Mouse (Mus musculus) T-cell, adult 66 days (primary cell): ENCODE measurements around the gene Tmem199. TPM values are rescaled to one million over a fixed set of nuclear protein-coding genes. Genes with fewer than 3 reads are reported as not detected.

Experiments
- total RNA-seq, 2 experiments: library from RNA; stranded (reverse); gene quantifications; 3 replicates in 1 of 2; 4 replicates in 1 of 2; pipeline ENCODE4 v1.2.4; 2023

Tmem199 gene
- total RNA-seq: 10 to 100 TPM; 21.8 to 25.1 TPM

DNA sequence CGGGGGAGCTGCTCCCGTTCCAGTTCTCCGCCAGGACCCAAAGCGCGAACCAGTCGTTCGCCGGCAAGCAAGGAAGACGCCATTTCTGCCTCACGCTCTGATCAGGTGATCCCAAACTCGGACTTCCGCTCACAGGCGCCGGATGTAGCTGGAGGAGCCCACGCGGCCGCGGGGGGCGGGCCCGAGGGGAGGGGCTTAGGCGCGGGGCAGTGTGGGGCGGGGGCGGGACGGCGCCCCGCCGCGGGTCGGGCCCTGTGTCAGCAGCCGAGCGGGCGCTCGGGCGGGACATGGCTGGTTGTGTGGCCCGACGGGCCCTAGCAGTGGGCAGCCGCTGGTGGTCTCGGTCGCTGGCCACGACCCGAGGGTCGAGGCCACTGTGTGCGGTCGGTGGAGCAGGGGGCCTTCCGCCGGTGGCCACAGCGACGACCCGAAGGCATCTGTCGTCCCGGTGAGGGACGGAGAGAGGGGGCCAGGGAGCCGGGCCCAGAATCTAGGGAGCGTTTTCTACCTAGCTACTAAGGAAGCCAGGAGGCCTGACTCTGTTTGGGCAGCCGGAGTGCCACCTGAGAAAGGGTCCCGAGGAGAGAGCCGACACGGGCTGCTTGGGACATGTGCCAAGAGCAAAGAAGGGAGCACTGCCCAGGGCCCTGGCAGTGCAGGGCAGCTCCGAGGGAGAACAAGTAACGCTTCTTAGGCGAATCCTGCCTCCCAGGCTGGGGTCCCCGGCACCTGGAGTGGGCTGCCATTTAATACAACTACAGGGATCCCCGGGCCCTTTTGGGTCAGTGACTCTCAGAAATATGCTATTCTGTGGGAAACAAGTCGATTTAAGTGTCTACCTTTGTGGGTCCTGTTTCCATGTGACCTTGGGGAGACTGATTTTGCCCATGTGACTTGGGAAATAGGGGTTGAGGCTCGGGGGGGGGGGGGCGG lies at the start of gene Tmem199, which contains the start of gene Poldip2:
Tmem199 (minus strand) TSS at position 148 of the 933 bp plus-strand sequence.
Poldip2 (plus strand) TSS at position 169 of the 933 bp plus-strand sequence.

DNA sequence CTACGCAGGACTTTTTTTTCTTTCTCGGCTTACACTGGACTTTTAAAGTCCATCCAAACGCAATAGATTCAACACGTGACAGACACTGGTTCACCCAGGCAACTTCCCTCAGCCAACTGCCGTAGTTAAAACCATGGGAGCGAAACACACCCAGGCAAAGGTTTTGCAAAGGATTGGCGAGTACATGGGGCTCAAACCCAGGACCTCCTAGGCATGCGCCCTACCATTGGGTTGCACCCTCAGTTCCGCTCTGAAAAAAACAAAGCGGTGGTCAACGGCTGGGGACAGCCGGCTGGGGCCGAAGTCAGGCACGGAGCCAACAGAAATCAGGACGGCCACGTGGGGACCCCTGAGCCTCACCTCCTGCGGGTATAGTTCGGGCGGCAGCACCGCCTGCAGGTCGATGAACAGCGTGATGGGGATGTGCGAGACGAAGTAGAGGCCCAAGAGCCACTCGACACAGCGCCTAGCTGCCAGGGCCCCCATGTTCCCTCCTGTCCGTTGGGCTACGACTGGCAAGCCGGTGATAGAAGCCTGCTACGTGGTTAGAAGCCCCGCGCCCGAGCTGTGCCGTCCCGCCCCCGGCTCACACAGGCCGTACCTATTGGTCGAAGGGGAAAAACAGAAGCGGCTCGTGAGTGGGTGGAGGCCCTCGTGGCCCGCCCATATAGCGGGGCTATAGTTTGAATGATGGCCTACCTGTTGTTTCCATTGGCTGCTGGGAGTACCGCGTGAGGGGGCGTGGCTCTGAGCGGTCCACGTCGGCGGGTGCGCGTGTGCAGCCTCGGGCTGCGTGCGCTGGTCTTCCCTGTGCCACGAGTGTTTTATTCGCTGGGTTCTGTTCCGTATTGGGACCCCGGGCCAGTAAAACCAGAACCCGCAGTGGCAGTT lies 38.4 kb upstream of the Tmem199 start, which contains the start of gene Tmem97:
Tmem97 (minus strand) TSS at position 610 of the 891 bp plus-strand sequence.

DNA sequence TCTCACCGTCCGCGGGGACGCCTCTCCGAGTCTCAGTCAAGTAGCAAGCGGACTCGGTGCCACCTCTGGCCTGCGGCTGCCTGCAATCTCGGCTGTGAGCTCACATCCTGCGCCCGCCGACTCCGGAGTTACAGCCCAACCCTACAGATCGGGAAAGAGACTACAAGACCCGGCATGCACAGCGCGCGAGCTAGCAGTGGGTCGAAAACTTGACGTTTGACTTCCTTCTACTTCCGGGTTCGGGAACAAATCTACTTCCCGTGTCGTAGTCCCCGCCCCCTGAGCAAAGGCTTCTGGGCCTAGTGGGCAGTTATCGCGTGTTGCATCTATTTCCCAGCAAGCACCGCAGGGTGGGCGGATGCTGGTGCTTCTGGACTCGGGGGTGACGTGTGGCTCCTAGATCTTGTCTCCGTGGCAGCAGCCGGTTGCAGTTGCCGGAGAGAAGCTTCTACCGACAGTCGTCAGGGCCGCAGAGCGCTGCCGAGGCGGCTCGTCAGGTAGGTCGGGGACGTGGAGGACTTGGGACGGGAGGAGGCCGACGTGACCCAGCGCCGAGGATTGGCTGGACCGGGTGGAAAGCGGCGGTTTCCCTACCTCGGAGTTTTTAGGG lies 24.2 kb upstream of the Tmem199 start, which contains the start of the genes Tnfaip1 and Ift20:
Tnfaip1 (minus strand) TSS at position 253 of the 610 bp plus-strand sequence.
Ift20 (plus strand) TSS at position 282 of the 610 bp plus-strand sequence.

DNA sequence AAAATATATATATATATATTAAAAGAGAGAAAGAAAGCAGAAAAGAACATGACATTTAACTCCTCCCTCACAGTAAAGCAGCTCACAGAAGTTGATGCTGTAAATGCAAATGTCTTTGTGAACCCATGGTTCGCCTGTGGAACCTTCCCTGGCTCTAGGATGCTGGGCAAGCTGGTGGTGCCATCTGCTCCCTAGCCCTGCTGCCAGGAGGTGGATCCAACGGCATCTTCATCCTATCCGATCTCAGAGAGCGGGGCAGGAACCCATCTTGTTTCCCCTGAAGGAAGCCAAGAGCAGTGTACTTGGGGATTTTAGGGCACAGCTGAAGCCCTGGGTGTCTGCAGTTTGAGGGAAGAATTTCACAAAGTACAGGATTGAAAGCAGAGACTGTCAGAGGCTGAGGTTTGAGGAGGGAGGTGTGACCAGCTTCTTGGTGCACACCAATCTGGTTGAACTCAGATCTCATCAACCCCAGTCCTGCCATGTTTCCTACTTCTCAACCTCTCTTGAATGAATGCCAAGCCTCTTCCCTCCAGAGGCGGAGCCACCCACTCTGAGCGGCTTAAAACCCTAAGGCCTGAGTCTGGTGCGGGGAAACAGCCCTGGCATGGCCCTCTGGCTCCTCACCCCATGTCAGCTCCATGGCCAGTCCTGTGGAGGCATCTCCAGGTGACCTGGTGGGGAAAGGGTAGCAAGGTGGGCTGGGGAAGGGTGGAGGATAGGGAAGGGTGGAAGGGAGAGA lies 8.9 kb downstream of the Tmem199 start, which contains the start of gene Sebox:
Sebox (plus strand) TSS at position 539 of the 742 bp plus-strand sequence.

DNA sequence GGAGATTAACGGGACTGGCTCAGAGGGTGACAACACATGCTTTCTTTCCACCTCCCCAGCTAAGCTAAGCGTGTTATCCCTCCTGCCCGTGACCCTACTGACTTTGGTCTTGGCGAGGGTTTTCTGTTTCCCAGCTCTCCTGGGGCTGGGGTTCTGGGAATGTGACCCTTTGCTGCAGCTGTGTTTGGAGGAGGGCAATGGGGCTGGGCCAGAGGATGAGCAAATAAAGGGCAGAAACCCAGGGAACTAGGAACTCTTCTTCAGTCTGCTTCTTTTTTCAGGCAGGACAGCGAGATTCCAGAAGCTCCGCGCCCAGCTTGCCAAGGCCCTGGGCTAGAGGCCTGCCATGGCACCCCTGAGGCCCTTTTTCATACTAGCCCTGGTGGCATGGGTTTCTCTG lies 13.0 kb downstream of the Tmem199 start, which contains the start of gene Vtn:
Vtn (plus strand) TSS at position 88 of the 400 bp plus-strand sequence.

DNA sequence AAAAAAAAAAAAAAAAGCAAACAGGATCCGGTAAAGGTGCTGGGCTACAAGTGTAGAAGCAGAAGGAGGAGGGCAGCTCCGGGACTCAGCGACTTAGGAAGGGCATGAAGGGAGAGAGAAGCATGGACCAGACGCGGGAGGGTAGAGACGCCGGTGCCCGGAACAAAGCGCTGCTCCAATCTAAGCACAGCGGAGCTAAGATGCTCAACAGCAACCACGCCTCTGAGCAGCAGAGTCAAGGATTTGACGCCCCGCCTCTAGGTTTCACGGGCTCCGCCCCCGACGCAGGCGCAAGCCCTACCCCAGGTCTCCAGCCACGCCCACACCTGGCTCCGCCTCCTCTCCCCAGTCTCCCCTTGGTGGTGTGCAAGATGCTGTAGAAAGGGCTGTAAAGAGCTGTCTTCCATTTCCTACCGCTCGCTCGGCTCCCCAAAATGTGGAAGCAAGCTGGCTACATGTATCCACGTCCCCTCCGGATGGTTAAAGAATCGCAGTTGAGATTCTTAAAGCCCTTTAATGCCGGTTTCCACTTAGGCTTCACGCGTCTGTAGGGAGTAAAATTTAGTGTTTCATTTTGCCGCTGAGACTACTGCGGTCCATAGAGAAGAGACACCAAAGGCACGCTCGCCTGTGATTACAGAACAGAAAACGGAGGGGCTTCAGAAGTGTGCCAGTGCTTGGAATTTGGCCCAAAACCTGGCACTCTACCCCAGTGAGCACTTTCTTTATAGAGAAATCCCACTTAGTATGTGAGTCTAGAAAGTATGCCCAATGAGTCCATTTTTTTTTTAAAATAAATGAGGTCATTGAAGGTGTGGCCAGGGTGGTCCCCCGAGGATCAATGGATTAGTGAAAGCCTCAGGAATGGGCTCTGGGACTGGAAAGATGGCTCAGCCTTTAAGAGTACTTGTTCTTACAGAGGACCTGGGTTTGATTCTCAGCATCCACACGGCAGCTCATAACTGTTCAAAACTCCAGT lies 14.1 kb downstream of the Tmem199 start, which contains the start of gene Sarm1:
Sarm1 (minus strand) TSS at position 211 of the 979 bp plus-strand sequence.

DNA sequence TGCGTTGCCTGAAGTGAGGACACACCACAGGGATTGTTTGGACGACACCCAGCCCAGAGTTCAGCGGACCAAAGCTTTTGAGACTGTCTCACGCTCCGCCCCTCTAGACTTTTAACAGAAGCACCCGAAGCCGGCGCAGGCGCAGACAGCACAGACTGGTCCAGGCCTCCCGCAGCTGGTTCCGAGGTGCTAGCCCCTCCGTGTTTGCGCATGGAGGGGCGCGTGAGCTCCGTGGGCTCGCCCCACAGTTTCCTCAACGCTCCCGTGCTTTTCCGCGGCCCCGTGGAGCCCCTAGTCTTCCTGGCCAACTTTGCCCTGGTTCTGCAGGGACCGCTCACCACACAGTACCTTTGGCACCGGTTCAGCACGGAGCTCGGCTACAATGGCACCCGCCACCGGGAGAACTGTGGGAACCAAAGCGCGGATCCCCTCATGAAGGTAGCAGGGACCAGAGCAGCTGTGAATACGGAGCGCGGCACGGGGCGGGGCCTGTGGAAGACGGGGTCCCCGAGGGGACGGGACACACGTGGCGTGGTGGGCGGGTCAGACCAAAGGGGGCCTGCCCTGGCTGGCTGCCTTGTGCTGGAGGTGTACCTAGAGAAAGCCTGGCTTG lies 46.3 kb downstream of the Tmem199 start, which contains the start of gene Slc46a1:
Slc46a1 (plus strand) TSS at position 130 of the 613 bp plus-strand sequence.

Other genes with a start within 250 kb of the Tmem199 start
- gene BC030499, start 221.3 kb downstream of the Tmem199 start, total RNA-seq: 1 to 10 TPM; 4.6 to 4.7 TPM
- gene Spag5, start 210.6 kb downstream of the Tmem199 start, total RNA-seq: 1 to 10 TPM; 6.5 to 7.8 TPM
- gene Aldoc, start 189.2 kb downstream of the Tmem199 start, total RNA-seq: 10 to 100 TPM; 22.1 to 26.3 TPM
- 10 to 100 TPM; 50.4 to 54.2 TPM for gene Pigs, start 183.8 kb downstream of the Tmem199 start, total RNA-seq
- gene Unc119, start 168.7 kb downstream of the Tmem199 start, total RNA-seq: 10 to 100 TPM; 15.3 to 21.9 TPM
- gene Foxn1, start 125.6 kb downstream of the Tmem199 start, total RNA-seq: not detected
- gene Slc13a2, start 90.0 kb downstream of the Tmem199 start, total RNA-seq: not detected
- gene Slc46a1, start 46.5 kb downstream of the Tmem199 start, total RNA-seq: 1 to 10 TPM; 1.2 to 2.2 TPM
- gene Sarm1, start 14.4 kb downstream of the Tmem199 start, total RNA-seq: 1 to 10 TPM; 5.4 to 5.5 TPM
- not detected for gene Vtn, start 13.1 kb downstream of the Tmem199 start, total RNA-seq
- gene Sebox, start 8.7 kb downstream of the Tmem199 start, total RNA-seq: not detected
- gene Poldip2, start within 50 bp of the Tmem199 start, total RNA-seq: 10 to 100 TPM; 34.3 to 39.1 TPM
- gene Tnfaip1, start 24.2 kb upstream of the Tmem199 start, total RNA-seq: 10 to 100 TPM; 13.2 to 14.7 TPM
- 10 to 100 TPM; 40.9 to 42.2 TPM for gene Ift20, start 24.2 kb upstream of the Tmem199 start, total RNA-seq
- 1 to 10 TPM; 7.8 to 8.4 TPM for gene Tmem97, start 38.6 kb upstream of the Tmem199 start, total RNA-seq
- gene Nlk, start 185.2 kb upstream of the Tmem199 start, total RNA-seq: 10 to 100 TPM; 84.0 to 90.8 TPM
- gene Ccnq, start 239.6 kb upstream of the Tmem199 start, total RNA-seq: 10 to 100 TPM; 22.7 to 24.5 TPM